Mouse (Mus musculus) cerebellum, adult (tissue): ENCODE data around the gene Slc28a1.

Experiments used
- ATAC-seq: cut with Nextera tagmentation; 2 replicates; pipeline ENCODE4 v1.9.2; 2017; ENCODE audit warnings: mild to moderate bottlenecking, moderate library complexity, mixed read lengths; ENCODE audit not compliant: insufficient number of reproducible peaks, low FRiP score, low TSS enrichment

The Slc28a1 gene

DNA sequence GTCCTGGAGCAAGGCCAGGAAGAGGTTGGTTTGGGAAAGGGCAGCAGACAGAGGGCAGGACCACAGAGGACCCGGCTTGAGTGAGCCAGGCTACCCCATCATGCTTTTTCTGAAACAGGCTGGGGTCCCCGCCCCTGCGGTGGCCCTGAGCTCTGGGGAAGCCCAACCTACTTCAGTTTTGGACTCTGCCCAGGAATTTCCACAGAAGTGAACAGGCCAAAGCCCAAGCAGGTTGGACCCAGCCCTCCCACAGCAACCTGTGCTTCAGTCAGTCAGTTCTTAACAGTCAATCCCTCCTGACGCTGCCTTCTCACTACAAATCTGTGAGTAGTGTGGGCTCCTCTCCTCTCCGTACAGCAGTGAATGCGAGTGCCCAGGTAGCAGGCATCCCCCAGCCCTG is at the start of gene Slc28a1:
TSS of gene Slc28a1 (plus strand) at position 245 of the 400 bp plus-strand sequence.
- no peak for ATAC-seq

DNA sequence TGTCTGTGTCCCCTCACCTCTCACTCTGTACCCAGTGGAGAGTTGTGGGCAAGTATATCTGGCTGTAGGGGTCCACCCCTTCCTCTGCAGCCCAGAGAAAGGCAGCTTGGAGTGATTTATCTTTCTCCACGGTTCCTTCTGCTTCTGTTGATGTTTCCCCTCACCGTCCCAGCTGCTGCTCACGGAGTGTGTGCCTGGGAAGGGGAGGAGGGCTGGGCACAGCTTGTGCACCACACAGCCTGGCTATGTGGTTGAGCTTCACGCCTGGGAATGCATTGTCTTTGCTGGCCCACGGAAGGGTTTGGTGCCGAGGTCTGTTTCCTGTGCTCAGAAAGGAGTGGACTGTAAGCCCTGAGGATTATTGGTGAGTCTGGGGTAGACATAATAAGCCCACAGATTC is 47.9 kb upstream of the Slc28a1 start:
- ATAC-seq, result no peak

DNA sequence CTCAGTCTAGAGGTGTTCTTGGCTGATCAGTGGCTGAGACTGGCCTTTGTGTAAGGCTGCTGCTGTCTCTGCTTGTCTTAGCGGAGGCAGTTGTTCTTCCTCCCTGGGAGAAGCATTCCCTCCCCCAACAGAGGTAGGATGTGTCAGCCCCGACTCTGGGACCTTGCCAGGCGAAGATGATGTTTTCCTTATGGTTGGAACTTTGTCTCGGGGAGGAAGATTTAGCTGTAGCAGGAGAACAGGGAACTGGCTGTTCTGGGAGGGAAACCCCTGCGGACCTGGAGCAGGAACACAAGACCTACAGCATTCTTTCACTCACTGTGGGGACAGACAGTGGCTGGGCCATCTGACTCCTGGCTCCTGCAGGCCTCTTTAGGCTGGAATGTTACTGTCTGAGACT is 42.1 kb upstream of the Slc28a1 start:
- ATAC-seq, result no peak

DNA sequence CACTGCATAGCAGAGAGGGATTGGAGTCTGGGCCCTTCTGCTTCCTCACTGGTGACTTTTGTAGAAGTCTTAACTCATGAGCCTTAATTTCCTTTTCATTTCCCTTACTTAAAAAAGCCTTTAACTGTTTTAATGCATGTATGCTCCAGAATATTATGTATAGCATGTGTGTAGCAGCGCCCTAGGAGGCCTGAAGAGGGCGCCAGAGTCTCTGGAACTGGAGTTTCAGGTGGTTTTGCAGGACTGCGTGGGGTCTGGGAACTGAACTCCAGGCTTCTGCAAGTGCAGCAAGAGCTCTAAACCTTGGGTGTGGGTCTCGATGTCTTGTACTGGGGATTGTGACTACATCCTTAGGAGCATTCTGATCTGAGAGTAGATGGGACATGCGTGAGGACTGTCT is 41.3 kb upstream of the Slc28a1 start:
- no peak for ATAC-seq

DNA sequence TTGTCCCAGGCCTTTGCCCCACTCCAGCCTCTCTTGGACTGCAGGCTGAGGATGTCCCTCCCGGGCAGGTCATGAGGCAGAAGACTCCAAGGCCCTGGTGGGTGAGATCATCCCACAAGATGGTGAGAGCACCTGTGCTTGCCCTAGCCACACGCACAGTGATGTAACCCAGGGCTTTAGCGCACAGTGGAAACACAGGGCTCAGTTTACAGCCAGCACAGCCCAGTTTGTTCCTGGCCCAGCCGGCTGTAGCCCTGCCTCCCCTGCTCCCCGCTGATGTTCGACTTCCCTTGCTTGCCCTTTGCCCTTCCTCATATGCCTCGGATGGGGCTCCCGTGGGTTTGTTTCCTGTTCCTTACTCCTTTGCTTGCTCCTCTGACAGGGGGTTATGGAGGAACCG is 40.1 kb upstream of the Slc28a1 start:
- no peak for ATAC-seq

DNA sequence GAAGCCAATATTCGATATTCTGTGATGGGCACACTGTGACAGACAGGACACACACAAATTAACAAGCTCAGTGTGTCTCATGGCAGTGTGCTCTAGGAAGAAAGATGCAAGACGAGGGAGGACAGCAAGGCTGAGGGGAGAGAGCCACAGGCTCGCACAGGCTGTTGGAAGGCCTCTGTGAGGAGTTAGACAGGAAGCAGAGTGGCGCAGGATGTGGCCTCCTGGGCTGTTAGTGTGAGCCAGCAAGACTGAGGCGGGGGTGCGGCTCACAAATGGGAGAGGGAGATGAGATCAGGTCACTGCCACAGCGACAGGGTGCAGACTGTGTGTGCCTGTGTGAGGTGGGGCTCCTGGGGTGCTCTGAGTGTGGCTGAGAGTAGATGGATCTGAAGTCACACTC is 39.3 kb upstream of the Slc28a1 start:
- ATAC-seq, result no peak

DNA sequence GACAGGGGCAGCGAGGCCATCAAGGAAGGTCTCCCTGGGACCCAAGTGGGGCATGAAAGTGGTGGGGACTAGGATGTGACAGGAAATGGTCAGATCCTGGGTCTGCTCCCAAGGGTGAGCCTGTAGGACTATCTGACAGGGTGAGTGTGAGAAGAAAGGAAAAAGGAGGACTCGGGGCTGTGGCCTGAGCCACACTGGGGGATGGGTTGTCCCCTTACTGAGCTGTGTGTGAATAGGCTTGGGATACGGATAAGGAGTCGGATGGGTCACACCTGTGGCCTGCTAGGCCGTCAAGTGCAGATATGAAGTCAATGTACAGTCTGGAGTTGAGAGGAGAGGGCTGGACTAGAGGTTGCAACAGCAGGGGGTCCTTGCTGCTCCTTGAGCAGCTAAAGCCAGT is 38.9 kb upstream of the Slc28a1 start:
- ATAC-seq, result no peak

DNA sequence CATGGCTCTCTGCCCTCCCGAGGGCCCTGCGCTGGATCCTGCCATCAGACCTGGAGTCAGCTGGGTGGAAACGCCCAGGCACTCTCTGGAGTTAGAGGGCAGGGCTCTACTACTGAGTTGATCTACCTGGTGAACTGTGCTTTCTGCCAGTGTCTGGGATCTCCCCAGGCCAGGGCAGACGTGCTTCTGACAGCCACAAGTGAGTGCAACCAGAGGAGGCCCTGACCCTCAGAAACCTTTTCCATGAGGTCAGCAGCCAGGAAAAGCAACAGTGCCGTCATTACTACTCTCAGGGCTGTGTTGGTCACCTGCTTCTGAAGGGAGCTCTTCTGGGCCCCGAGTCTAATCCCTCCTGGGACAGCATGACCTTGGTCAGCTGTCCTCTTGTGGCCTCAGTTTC is 37.6 kb upstream of the Slc28a1 start:
- ATAC-seq, result no peak

DNA sequence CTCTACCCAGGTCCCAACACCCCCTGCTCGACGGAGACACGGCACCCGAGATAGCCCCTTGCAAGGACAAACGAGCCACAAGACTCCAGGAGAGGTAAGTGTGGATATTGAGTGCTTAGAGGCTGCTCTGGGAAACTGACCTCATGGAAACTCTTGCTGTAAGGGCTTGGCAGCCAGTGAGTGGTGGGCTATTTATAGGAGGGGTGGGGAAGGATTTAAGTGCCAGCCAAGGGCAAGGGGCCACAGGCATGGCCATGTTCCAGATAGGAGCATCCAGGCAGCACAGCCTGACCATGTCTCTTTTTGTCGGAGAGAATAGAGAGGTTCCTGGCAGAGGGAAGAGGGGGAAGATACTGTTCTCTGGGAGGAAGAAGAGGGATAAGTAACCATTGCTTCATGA is 35.9 kb upstream of the Slc28a1 start:
- ATAC-seq, result no peak

DNA sequence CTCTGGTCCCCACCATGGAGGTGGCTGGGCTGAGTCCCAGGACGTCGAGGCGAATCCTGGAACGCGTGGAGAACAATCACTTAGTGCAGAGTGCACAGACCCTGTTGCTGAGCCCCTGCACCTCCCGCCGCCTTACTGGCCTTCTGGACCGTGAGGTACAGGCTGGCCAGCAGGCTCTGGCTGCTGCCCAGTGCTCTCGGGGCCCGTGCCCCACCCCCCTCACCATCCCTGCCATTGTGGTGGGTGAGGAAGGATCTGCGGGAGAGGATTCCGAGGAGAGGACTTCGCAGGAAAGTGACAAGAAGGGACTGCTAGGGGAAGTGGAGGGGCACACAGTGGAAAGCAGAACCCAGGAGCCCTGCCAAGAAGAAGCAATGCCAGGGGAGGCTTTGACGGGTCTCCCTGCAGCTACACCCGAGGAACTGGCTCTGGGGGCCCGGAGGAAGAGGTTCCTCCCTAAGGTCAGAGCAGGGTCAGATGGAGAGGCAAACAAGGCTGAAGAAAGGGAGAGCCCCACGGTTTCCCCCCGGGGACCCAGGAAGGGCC is 21.1 kb upstream of the Slc28a1 start:
- ATAC-seq, result no peak

DNA sequence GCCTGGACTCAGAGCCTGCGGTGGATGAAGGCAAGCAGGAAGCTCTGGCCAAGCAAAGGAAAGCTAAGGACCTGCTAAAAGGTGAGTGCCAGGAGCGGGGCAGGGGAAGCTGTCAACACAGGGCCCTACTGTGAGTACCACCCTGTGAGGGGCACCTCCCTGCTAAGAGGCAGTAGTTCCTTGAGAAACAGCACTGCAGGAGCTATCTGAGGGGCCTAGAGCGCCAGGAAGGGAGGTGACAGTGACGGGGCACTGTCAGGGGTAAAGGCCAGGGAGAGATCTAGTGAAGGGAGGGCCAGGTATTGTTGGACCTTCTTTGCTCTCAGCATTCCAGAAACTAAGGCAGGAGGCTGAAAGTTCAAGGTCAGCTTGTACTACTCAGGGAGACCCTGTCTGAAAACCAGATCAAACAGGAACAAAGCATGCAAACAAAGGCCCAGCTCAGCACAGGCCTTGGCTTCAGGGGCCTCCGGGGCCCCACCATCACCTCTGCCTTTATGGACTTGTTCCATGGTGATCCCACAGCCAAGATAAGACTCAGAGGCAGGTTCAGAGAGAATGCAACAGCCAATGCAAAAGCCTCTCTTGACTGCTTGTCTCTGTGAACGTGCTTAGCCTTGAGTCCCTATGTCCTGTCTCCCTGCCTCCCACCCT is 20.4 kb upstream of the Slc28a1 start:
- no peak for ATAC-seq

DNA sequence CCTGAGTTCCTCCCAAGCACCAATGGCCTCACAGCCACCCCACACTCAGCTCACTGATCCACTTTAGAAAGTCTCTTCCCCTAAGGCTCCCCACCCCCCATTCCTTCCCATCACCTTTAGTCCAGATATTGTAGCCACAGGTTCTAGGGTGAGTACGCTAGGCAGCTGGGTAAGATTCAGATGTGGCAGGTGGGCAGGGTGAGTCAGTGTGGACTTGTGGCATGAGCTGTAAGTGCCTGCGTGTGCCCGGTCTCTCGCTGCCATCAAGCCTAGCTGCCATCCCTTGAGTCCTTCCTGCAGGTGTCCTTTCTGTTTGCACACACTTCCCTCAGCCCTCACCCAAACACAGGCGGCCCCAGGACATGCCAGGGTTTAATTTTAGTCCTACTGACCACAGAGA is 14.3 kb upstream of the Slc28a1 start:
- no peak for ATAC-seq

DNA sequence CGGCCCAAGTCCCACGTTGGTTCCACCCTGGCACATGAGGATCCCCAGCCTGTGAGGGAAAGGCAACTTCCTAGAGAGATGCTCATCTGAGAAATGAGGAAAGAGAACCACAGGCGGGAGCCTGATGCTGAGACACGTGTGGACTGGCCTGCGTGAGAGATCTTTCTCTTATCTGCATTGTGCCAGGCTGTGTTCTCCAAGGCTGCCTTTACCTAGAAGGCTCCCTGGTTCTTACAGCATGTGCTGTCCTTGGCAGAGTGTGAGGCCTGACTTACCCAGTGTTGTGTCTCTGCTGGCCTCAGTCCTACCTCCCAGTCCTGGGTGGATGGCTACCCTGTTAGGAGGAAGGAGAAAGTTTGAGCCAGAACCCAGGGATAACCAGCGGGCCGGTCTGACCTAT is 11.7 kb upstream of the Slc28a1 start:
- ATAC-seq, result no peak

DNA sequence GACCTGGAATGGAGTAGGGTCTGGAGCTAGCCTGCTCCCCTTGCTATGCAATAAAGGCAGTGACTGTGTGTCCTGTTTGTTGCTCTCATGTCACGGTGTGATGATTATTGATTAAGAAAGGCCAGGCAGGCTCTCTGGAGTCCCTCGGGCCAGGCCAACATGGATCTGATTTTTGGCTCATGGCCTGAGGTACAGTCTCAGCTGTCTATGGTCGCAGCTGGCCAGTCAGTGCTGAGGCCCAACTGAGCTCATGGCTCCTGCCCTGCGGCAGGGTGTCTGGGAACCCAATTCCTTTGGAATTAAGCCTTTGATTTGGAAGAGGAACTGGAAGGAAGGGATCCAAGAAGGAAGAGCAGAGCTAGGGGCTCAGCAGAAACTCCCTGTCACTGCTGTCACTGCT is 9.1 kb upstream of the Slc28a1 start:
- ATAC-seq, result no peak

DNA sequence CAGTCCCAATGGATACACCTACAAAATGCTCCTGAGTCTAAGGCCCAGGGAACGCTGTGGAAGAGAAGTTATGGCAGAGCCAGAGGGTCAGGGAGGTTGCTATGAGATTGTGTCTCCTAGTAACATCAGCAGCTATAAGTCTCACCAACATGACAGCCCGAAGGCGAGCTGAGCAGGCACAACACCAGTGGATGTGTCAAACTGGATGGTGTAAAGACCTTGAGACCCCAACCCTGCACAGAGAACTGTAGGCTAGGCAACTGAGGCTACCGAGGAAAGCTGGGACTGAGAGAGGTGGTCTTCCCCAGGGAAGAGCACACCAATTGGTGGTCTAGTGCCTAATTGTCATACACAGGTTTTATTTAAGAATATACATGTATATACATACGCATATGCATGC is 6.4 kb upstream of the Slc28a1 start:
- ATAC-seq, result no peak

DNA sequence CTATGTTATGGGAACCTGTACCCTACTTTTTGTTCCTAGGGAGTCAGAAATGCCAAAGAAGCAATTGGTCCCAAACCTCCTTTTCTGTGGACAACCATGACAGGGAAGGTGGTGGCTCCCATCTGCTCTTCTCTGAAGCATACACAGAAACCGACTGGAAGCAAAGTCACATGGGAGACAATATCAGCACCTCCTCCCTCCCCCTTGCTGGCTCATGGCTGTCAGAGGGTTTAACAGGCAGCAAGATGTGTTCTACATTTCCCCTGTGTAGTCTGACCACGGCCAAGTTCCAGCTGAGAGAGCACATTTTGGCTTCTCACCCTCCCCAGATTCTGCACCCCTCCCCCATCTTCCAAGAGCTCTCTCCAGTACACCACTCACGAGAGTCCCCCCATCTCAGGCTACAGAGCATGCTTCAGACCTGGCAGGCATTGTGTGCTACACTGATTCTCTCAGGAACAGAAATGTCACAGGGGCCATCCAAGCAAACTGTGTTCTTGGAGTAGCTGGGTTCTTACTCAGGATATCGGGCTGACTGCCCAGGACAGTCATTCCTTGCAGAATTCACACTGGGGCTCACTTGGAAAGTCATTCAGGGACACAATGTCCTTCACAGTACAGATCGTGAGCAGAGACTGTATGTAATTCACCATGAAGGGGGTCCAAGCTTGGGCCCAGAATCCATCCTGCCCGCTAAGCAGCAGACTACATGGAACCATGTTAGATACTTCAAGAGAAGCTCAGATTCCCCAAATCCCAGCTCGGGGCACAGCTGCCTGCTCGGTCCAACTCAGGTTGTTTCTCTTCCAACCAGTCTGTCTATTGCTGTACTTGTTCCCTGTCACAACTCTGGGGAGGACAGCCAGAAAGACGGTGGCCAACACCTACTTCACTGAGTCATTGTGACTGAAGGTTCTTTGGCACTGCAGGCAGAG is 4.6 kb upstream of the Slc28a1 start:
- ATAC-seq, result 0 out of 2 replicates have a peak, but pooled peaks have one; percentile 61

DNA sequence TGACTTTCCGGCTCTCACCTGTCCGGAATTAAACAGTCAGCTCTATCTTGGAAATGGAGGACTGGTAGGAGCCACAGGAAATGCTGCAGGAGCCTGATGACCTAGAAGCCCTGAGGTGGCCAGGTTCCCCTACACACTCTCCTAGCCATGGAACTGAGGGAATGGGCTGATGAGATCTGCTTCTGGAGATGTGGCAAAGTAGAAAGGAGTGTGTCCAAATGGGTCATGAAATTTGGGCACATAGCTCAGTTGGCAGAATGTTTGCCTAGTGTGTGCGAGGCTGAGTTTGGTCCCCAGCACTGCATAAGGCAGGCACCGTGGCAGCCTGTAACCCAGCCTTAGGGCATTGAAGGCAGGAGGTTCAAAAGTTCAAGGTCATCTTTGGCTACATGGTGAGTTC is 3.8 kb upstream of the Slc28a1 start:
- no peak for ATAC-seq

DNA sequence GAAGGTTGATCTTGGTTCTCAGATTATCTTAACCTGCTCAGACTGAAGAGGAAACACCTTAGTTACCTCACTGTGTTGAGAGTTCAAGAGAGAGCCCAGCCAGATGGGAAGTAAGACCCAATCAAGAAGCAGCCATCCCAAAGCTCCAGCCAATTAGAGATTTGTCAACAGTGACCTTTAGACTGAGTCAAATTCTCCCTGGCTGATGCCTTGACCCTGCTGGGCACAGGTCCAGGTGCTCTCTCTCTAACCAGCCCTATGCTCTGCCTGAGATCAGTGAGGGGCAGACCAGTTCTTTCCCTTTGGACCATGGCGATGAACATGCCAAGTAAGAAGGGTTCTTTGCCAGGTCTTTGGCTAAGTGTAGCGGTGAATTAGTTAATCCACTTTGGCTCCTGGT is 2.9 kb upstream of the Slc28a1 start:
- ATAC-seq, result no peak

DNA sequence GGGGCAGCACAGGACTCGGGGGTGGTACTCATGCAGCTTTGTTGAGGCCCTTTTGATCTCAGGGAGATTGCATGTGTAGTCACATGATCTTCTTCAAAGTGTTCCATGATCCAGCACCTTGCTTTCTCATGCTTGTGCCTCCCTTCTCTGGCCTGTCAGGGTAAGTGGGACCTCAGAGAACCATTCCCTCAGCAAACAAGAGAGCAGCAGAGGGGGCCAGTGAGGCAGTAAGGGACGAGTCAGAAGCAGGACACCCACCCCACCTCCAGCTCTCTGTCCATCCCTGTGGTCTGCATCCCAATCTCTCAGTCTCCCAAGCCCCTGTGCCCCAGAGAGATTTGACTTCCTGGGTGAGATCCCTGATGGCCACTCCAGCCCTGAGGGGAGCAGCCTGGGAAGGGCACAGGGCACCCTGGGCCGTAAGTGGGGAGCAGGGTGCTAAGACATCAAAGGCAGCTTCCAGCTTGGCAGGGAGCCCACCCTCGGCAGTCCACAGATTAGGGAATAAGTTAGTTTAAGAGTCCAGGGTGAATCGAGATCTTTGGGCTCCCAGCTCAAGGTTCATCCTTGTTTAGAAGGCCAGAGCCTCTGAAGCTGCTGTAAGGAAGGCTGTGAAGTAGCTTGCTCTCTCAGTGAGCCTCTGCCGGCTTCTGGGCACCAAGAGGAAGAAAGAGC is 1.8 kb upstream of the Slc28a1 start:
- no peak for ATAC-seq

DNA sequence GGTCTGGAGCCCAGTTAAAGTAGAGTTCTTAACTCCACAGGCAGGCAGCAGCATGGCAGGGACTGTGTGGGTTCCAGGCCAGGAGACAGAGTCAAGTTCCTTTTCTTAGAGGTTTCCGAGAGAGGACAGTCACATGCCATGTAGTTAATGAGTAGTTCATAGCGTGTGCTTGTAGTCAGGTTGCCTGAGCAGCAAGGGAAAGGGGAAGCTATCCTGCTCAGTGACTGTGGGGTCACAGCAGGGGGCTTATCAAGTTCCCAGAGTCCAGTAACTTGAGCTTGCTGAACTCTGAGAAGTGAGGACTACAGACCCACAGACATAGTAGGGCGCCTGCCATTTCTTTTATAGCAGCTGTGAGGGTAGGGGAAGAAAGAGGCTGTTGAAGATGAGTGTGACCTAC is 6.5 kb downstream of the Slc28a1 start:
- ATAC-seq, result no peak

DNA sequence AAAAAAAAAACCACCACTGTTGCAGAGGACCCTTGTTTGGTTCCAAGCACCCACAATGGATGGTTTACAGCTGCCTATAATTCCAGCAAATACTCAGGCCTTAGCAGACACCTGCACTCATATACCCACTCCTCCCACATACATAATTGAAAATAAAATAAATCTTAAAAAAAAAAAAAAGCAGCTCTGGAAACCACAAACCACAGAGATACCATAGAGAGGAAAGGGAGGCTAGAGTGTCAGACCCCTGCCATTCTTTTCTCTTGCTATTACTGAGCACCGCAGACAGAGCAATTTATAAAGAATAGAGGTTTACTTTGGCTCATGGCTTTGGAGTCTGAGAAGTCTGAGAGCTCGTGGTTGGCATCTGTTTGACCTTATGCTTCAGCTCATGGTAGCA is 8.2 kb downstream of the Slc28a1 start:
- no peak for ATAC-seq
